Mouse (Mus musculus) CD4-positive, CD25-positive, alpha-beta regulatory T cell, adult 4 months (primary cell): Measurements from ENCODE around the gene Ndufs7. TPM values are rescaled to one million over a fixed set of nuclear protein-coding genes. Genes with fewer than 3 reads are reported as not detected.
"Not testable (repeated sequence)": the region's sequence is repeated elsewhere in the genome, so short reads cannot be mapped to it uniquely, and the experiment has no call there.

Source experiments
- ATAC-seq: one replicate; pipeline ENCODE4 v1.8.0; 2017
- polyA plus RNA-seq, 2 experiments: library from polyadenylated mRNA; unstranded; fragments of 100-300 nt; shearing (Covaris generic); gene quantifications; one replicate each; pipeline ENCODE4 v1.2.1; 2017

The Ndufs7 gene
- 100 to 1,000 TPM; 231 to 237 TPM for polyA plus RNA-seq

- ATAC-seq = peak; percentile 83
These were observed at the start of gene Ndufs7 for GRCm38 (mm10) chr10:80248971-80249640. Ndufs7 (plus strand) TSS chr10:80249121.

- ATAC-seq = peak; percentile 56
These were observed 49.4 kb upstream of the Ndufs7 start for GRCm38 (mm10) chr10:80199440-80200008.

- ATAC-seq = no peak
These were observed 48.4 kb upstream of the Ndufs7 start for GRCm38 (mm10) chr10:80200485-80200884.

- ATAC-seq = no peak
These were observed 44.9 kb upstream of the Ndufs7 start for GRCm38 (mm10) chr10:80204055-80204454.

- ATAC-seq = no peak
These were observed 41.7 kb upstream of the Ndufs7 start for GRCm38 (mm10) chr10:80207201-80207600.

GRCm38 (mm10) chr10:80207676-80208075, 41.2 kb upstream of the Ndufs7 start:
- ATAC-seq = no peak

- ATAC-seq = no peak
These were observed 40.7 kb upstream of the Ndufs7 start for GRCm38 (mm10) chr10:80208248-80208647.

- no peak for ATAC-seq
These were observed 40.0 kb upstream of the Ndufs7 start for GRCm38 (mm10) chr10:80208841-80209371.

GRCm38 (mm10) chr10:80211547-80212103, 37.3 kb upstream of the Ndufs7 start:
- ATAC-seq = peak; percentile 47

GRCm38 (mm10) chr10:80215048-80215772, 33.7 kb upstream of the Ndufs7 start:
- ATAC-seq = no peak

- ATAC-seq = no peak
These were observed 28.2 kb upstream of the Ndufs7 start for GRCm38 (mm10) chr10:80220676-80221075.

- ATAC-seq = not testable (repeated sequence)
These were observed 25.8 kb upstream of the Ndufs7 start for GRCm38 (mm10) chr10:80223137-80223536.

- ATAC-seq = no peak
These were observed 22.9 kb upstream of the Ndufs7 start for GRCm38 (mm10) chr10:80226071-80226415.

- ATAC-seq = peak; percentile 97
These were observed 22.3 kb upstream of the Ndufs7 start, which contains the start of gene Mum1 for GRCm38 (mm10) chr10:80226416-80227165. Mum1 (plus strand) TSS chr10:80226434.

GRCm38 (mm10) chr10:80227166-80227539, 21.8 kb upstream of the Ndufs7 start:
- ATAC-seq = no peak

- ATAC-seq = no peak
These were observed 20.8 kb upstream of the Ndufs7 start for GRCm38 (mm10) chr10:80227877-80228775.

GRCm38 (mm10) chr10:80236145-80236825, 12.6 kb upstream of the Ndufs7 start:
- ATAC-seq = no peak

GRCm38 (mm10) chr10:80237020-80237419, 11.9 kb upstream of the Ndufs7 start:
- ATAC-seq = no peak

GRCm38 (mm10) chr10:80238306-80238705, 10.6 kb upstream of the Ndufs7 start:
- no peak for ATAC-seq

GRCm38 (mm10) chr10:80239791-80240190, 9.1 kb upstream of the Ndufs7 start:
- no peak for ATAC-seq

- no peak for ATAC-seq
These were observed 6.8 kb upstream of the Ndufs7 start for GRCm38 (mm10) chr10:80242088-80242487.
